Comparison of ENCODE assay signal across 10 mouse cellular contexts in genomic region chr12:113152991-113153525, GRCm38 (mm10). TPM values are rescaled to one million over a fixed set of nuclear protein-coding genes. Genes with fewer than 3 reads are reported as not detected.
DNase-seq lines count a peak whose midpoint lies in the region; ATAC-seq and TF ChIP-seq lines count a peak whose summit lies in the region.
"Had no signal": no experiment of that assay in that cellular context is flagged by ENCODE, and none has a peak within 500 bp of the region (broad histone marks: within the 10 kb centered on the region; RNA-seq: fewer than 3 reads in every experiment).

No protein-coding gene starts in this region.

- H3K27me3 ChIP-seq in heart, adult 2 months (ENCODE audit: control insufficient read depth, insufficient read depth, low read length): no peaks in the 10 kb centered on the region
- H3K27me3 ChIP-seq in lung, postnatal 0 days (replicated peaks; ENCODE audit: insufficient read depth, low read length): no peaks in the 10 kb centered on the region
- no peaks in the 10 kb centered on the region for H3K27me3 ChIP-seq in heart, postnatal 0 days (ENCODE audit: control insufficient read depth, insufficient read depth, low read length)
- H3K27me3 ChIP-seq in stomach, embryonic 14.5 days (ENCODE audit: control insufficient read depth, insufficient read depth, low read length): 0 out of 2 replicates have a peak, but pooled peaks cover 3% of the 10 kb centered on the region

- H3K9ac ChIP-seq in heart, adult 2 months (ENCODE audit: low read depth, low read length): no peak overlapping the region
- H3K9ac ChIP-seq in lung, postnatal 0 days (replicated peaks; ENCODE audit: low read depth): no peak overlapping the region
- no peak overlapping the region; the same call in 1 of the 2 replicates for H3K9ac ChIP-seq in heart, postnatal 0 days (replicated peaks; ENCODE audit: low read depth, low read length)
- no peak overlapping the region for H3K9ac ChIP-seq in stomach, embryonic 14.5 days (replicated peaks; ENCODE audit: low read depth, low read length)
- H3K9ac ChIP-seq: forebrain, embryonic 15.5 days had no signal

- H3K79me2 ChIP-seq in heart, adult 2 months (replicated peaks; ENCODE audit: control insufficient read depth, insufficient read depth, low read length): no peaks in the 10 kb centered on the region; the same call in 1 of the 2 replicates

- H3K4me3 ChIP-seq in heart, adult 2 months: peak overlapping the region; percentile 52
- no peak overlapping the region for H3K4me3 ChIP-seq in lung, postnatal 0 days (ENCODE audit: low read depth, low read length)
- peak overlapping the region; percentile 63 for H3K4me3 ChIP-seq in heart, postnatal 0 days (ENCODE audit: low read depth, low read length)
- H3K4me3 ChIP-seq in stomach, embryonic 14.5 days (ENCODE audit: low read depth, low read length): no peak overlapping the region

- H3K4me2 ChIP-seq in lung, postnatal 0 days (replicated peaks; ENCODE audit: low read depth, low read length): 0 out of 2 replicates have a peak overlapping the region, but pooled peaks have one; percentile 79
- H3K4me2 ChIP-seq in heart, postnatal 0 days (ENCODE audit: low read depth, low read length): peak overlapping the region; percentile 83
- 0 out of 2 replicates have a peak overlapping the region, but pooled peaks have one; percentile 79 for H3K4me2 ChIP-seq in stomach, embryonic 14.5 days (replicated peaks; ENCODE audit: low read depth, low read length)

- peak overlapping the region; percentile 87 for H3K27ac ChIP-seq in heart, adult 2 months
- no peak overlapping the region for H3K27ac ChIP-seq in lung, postnatal 0 days (ENCODE audit: low read length)
- no peak overlapping the region for H3K27ac ChIP-seq in heart, postnatal 0 days (ENCODE audit: low read depth)
- H3K27ac ChIP-seq in stomach, embryonic 14.5 days (ENCODE audit: low read length): no peak overlapping the region
- H3K27ac ChIP-seq: forebrain, embryonic 15.5 days had no signal

- peaks cover 25% of the 10 kb centered on the region for H3K4me1 ChIP-seq in heart, adult 2 months (ENCODE audit: control insufficient read depth, insufficient read depth, low read length)
- H3K4me1 ChIP-seq in lung, postnatal 0 days (ENCODE audit: insufficient read depth, low read depth, low read length): peaks cover 26% of the 10 kb centered on the region
- H3K4me1 ChIP-seq in heart, postnatal 0 days (ENCODE audit: control insufficient read depth, insufficient read depth): peaks cover 48% of the 10 kb centered on the region
- H3K4me1 ChIP-seq in stomach, embryonic 14.5 days (ENCODE audit: control insufficient read depth, insufficient read depth, low read length): peaks cover 17% of the 10 kb centered on the region

- DNase-seq in heart, adult 2 months: no peak
- DNase-seq in heart, postnatal 14 days: no peak
- no peak for DNase-seq in lung, postnatal 0 days (ENCODE audit: low spot score)
- DNase-seq in lung, postnatal 10 days: no peak
- DNase-seq in heart, postnatal 0 days (ENCODE audit: low spot score): no peak
- DNase-seq in gastrocnemius, postnatal 36 days: no peak
- no peak for DNase-seq in layer of hippocampus, adult 18-20 months (ENCODE audit: low spot score in 2 of 2)

- H3K36me3 ChIP-seq in heart, adult 2 months (ENCODE audit: control insufficient read depth, insufficient read depth, low read length): no peaks in the 10 kb centered on the region
- H3K36me3 ChIP-seq in lung, postnatal 0 days (ENCODE audit: insufficient read depth, low read length): no peaks in the 10 kb centered on the region
- peaks cover 8% of the 10 kb centered on the region; the same call in 1 of the 2 replicates for H3K36me3 ChIP-seq in heart, postnatal 0 days (replicated peaks; ENCODE audit: control insufficient read depth, insufficient read depth, low read length)
- H3K36me3 ChIP-seq in stomach, embryonic 14.5 days (ENCODE audit: control insufficient read depth, insufficient read depth, low read length): no peaks in the 10 kb centered on the region
- H3K36me3 ChIP-seq: forebrain, embryonic 15.5 days had no signal

- intact Hi-C loops in heart, adult 2 months (cut with DNase I): loop anchor here (5.0 kb wide), 1 partner anchor 326 kb away; the partner anchor contains the start of gene Cdca4
- intact Hi-C loops in heart, postnatal 14 days (cut with DNase I): no loop called here
- intact Hi-C loops in gastrocnemius, postnatal 36 days (cut with DNase I): loop anchor here (5.0 kb wide), 1 partner anchor 151 kb away; the partner anchor contains the start of gene Brf1

- 70% methylated on average over 6 of the region's 6 CpGs for WGBS in heart, adult 2 months
- 80% methylated on average over 6 of the region's 6 CpGs for WGBS in lung, postnatal 0 days
- 75% methylated on average over 6 of the region's 6 CpGs for WGBS in heart, postnatal 0 days
- WGBS in stomach, embryonic 14.5 days: 82% methylated on average over 6 of the region's 6 CpGs

- TF ChIP-seq EP300 in heart, adult 2 months (IDR thresholded peaks at IDR 0.05; ENCODE audit: insufficient read depth, low read depth, low read length): no peak
- no peak for TF ChIP-seq EP300 in lung, postnatal 0 days (IDR thresholded peaks at IDR 0.05)
- no peak for TF ChIP-seq EP300 in heart, postnatal 0 days (IDR thresholded peaks at IDR 0.05; ENCODE audit: low read depth)

- no peaks in the 10 kb centered on the region for H3K9me3 ChIP-seq in lung, postnatal 0 days (ENCODE audit: low read length)
- no peaks in the 10 kb centered on the region for H3K9me3 ChIP-seq in heart, postnatal 0 days (replicated peaks; ENCODE audit: control insufficient read depth, low read length)
- H3K9me3 ChIP-seq in stomach, embryonic 14.5 days (ENCODE audit: control insufficient read depth, low read depth, low read length): no peaks in the 10 kb centered on the region
- H3K9me3 ChIP-seq: forebrain, embryonic 15.5 days had no signal

- TF ChIP-seq CTCF in heart, adult 2 months (IDR thresholded peaks at IDR 0.05): no peak
- no peak for TF ChIP-seq CTCF in lung, postnatal 0 days (IDR thresholded peaks at IDR 0.05)
- 0 out of 2 replicates have a peak, but pooled peaks have one; percentile 3 for TF ChIP-seq CTCF in heart, postnatal 0 days (IDR thresholded peaks at IDR 0.05; ENCODE audit: low read depth)

- no peak for TF ChIP-seq POLR2A in heart, adult 2 months (IDR thresholded peaks at IDR 0.05; ENCODE audit: insufficient read depth, low read depth, low read length)

- ATAC-seq in lung, postnatal 0 days: no peak
- ATAC-seq in heart, postnatal 0 days (ENCODE audit: insufficient read depth, low read depth): no peak
- ATAC-seq in stomach, embryonic 14.5 days (ENCODE audit: insufficient number of reproducible peaks, insufficient read depth, low FRiP score, low read depth): no peak
- ATAC-seq: forebrain, embryonic 15.5 days had no signal

RNA-seq across cellular contexts. Expression of gene Tedc1, which starts 3.2 kb away (rescaled TPM):
- total RNA-seq in heart, adult 2 months (2021): under 1 TPM; 0.34 to 0.52 TPM
- 0.45 and 0.67 TPM in 2 replicates for polyA plus RNA-seq in heart, adult 2 months (2012; rRNA removed)
- total RNA-seq in heart, postnatal 14 days (2021): 1 to 10 TPM; 1.1 to 2.1 TPM
- 2.5 and 2.6 TPM in 2 replicates for polyA plus RNA-seq in lung, postnatal 0 days (2015; fragmentation: Nextera tagmentation; extraction: Ambion mirVana)
- 6.7 and 16.5 TPM in 2 replicates for total RNA-seq in heart, postnatal 0 days (2014; rRNA removed; ENCODE audit: low replicate concordance)
- polyA plus RNA-seq in heart, postnatal 0 days (2015; fragmentation: Nextera tagmentation; extraction: Ambion mirVana): 4.5 and 4.9 TPM in 2 replicates
- 29.2 and 34.7 TPM in 2 replicates for polyA plus RNA-seq in stomach, embryonic 14.5 days (2014; fragmentation: Nextera tagmentation; extraction: Ambion mirVana)
- total RNA-seq in gastrocnemius, postnatal 36 days (2021): under 1 TPM; 0.56 to 0.67 TPM
- total RNA-seq in layer of hippocampus, adult 18-20 months (2021): under 1 TPM; 0.91 to 0.97 TPM

RNA-seq across cellular contexts. Expression of gene Crip1, which starts 6.9 kb away (rescaled TPM):
- total RNA-seq in heart, adult 2 months (2021): 100 to 1,000 TPM; 194 to 200 TPM
- polyA plus RNA-seq in heart, adult 2 months (2012; rRNA removed): 429 and 531 TPM in 2 replicates
- total RNA-seq in heart, postnatal 14 days (2021): 100 to 1,000 TPM; 198 to 224 TPM
- 1,321 and 1,744 TPM in 2 replicates for polyA plus RNA-seq in lung, postnatal 0 days (2015; fragmentation: Nextera tagmentation; extraction: Ambion mirVana)
- total RNA-seq in heart, postnatal 0 days (2014; rRNA removed; ENCODE audit: low replicate concordance): 286 and 487 TPM in 2 replicates
- polyA plus RNA-seq in heart, postnatal 0 days (2015; fragmentation: Nextera tagmentation; extraction: Ambion mirVana): 831 and 871 TPM in 2 replicates
- 233 and 261 TPM in 2 replicates for polyA plus RNA-seq in stomach, embryonic 14.5 days (2014; fragmentation: Nextera tagmentation; extraction: Ambion mirVana)
- total RNA-seq in gastrocnemius, postnatal 36 days (2021): 10 to 100 TPM; 73.5 to 88.6 TPM
- total RNA-seq in layer of hippocampus, adult 18-20 months (2021): 10 to 100 TPM in 1 of 2 experiments, 1 to 10 TPM in 1; 9.5 to 10.3 TPM

RNA-seq across cellular contexts. Expression of gene Crip2, which starts 13.0 kb away (rescaled TPM):
- total RNA-seq in heart, adult 2 months (2021): 1,000 to 10,000 TPM; 1,390 to 1,660 TPM
- polyA plus RNA-seq in heart, adult 2 months (2012; rRNA removed): 3,159 and 3,188 TPM in 2 replicates
- 1,000 to 10,000 TPM; 1,350 to 1,351 TPM for total RNA-seq in heart, postnatal 14 days (2021)
- polyA plus RNA-seq in lung, postnatal 0 days (2015; fragmentation: Nextera tagmentation; extraction: Ambion mirVana): 1,357 and 1,498 TPM in 2 replicates
- total RNA-seq in heart, postnatal 0 days (2014; rRNA removed; ENCODE audit: low replicate concordance): 1,394 and 1,556 TPM in 2 replicates
- 2,321 and 2,395 TPM in 2 replicates for polyA plus RNA-seq in heart, postnatal 0 days (2015; fragmentation: Nextera tagmentation; extraction: Ambion mirVana)
- 118 and 124 TPM in 2 replicates for polyA plus RNA-seq in stomach, embryonic 14.5 days (2014; fragmentation: Nextera tagmentation; extraction: Ambion mirVana)
- 10 to 100 TPM; 30.9 to 39.3 TPM for total RNA-seq in gastrocnemius, postnatal 36 days (2021)
- total RNA-seq in layer of hippocampus, adult 18-20 months (2021): 100 to 1,000 TPM in 1 of 2 experiments, 10 to 100 TPM in 1; 91.2 to 107 TPM

RNA-seq across cellular contexts. Expression of gene Tmem121, which starts 32.7 kb away (rescaled TPM):
- under 1 TPM in 1 of 2 experiments, not detected in 1; 0.18 TPM for total RNA-seq in heart, adult 2 months (2021)
- 0.41 TPM in 1 of 2 replicates, not detected in the other for polyA plus RNA-seq in heart, adult 2 months (2012; rRNA removed)
- under 1 TPM; 0.29 to 0.59 TPM for total RNA-seq in heart, postnatal 14 days (2021)
- polyA plus RNA-seq in lung, postnatal 0 days (2015; fragmentation: Nextera tagmentation; extraction: Ambion mirVana): 1.2 TPM in 2 replicates
- total RNA-seq in heart, postnatal 0 days (2014; rRNA removed; ENCODE audit: low replicate concordance): 0.97 and 4.8 TPM in 2 replicates
- 1.2 TPM in 2 replicates for polyA plus RNA-seq in heart, postnatal 0 days (2015; fragmentation: Nextera tagmentation; extraction: Ambion mirVana)
- 6.3 and 7.2 TPM in 2 replicates for polyA plus RNA-seq in stomach, embryonic 14.5 days (2014; fragmentation: Nextera tagmentation; extraction: Ambion mirVana)
- under 1 TPM; 0.15 TPM for total RNA-seq in gastrocnemius, postnatal 36 days (2021)
- total RNA-seq in layer of hippocampus, adult 18-20 months (2021): 10 to 100 TPM; 19.4 to 25.4 TPM
- total RNA-seq: common myeloid progenitor, adult 5-6 weeks had no signal

RNA-seq across cellular contexts. Expression of gene Mta1, which starts 55.0 kb away (rescaled TPM):
- total RNA-seq in heart, adult 2 months (2021): 10 to 100 TPM; 44.8 to 54.8 TPM
- polyA plus RNA-seq in heart, adult 2 months (2012; rRNA removed): 35.4 and 42.4 TPM in 2 replicates
- 10 to 100 TPM; 45.1 to 46.8 TPM for total RNA-seq in heart, postnatal 14 days (2021)
- 10.5 and 12.2 TPM in 2 replicates for polyA plus RNA-seq in lung, postnatal 0 days (2015; fragmentation: Nextera tagmentation; extraction: Ambion mirVana)
- 26.3 and 32.0 TPM in 2 replicates for total RNA-seq in heart, postnatal 0 days (2014; rRNA removed; ENCODE audit: low replicate concordance)
- polyA plus RNA-seq in heart, postnatal 0 days (2015; fragmentation: Nextera tagmentation; extraction: Ambion mirVana): 10.9 and 11.8 TPM in 2 replicates
- 18.7 and 21.8 TPM in 2 replicates for polyA plus RNA-seq in stomach, embryonic 14.5 days (2014; fragmentation: Nextera tagmentation; extraction: Ambion mirVana)
- total RNA-seq in gastrocnemius, postnatal 36 days (2021): 10 to 100 TPM; 32.3 to 36.1 TPM
- total RNA-seq in layer of hippocampus, adult 18-20 months (2021): 10 to 100 TPM; 69.6 to 75.6 TPM

Comparison
In these comparisons a context has a peak if more than half of its experiments do, and no peak if none do; other contexts are left out.
1. H3K4me3 ChIP-seq: peak in heart, adult 2 months (single experiment) and heart, postnatal 0 days (single experiment); none in lung, postnatal 0 days (single experiment) and stomach, embryonic 14.5 days (single experiment).
2. RNA of gene Crip1, which starts 6.9 kb away (total RNA-seq): 286 to 487 TPM in heart, postnatal 0 days, 198 to 224 TPM in heart, postnatal 14 days, 194 to 200 TPM in heart, adult 2 months and 73.5 to 88.6 TPM in gastrocnemius, postnatal 36 days; 9.5 to 10.3 TPM in layer of hippocampus, adult 18-20 months; every median in the first group is over 4 times any median in the second.
3. RNA of gene Crip2, which starts 13.0 kb away (total RNA-seq): 1,390 to 1,660 TPM in heart, adult 2 months, 1,394 to 1,556 TPM in heart, postnatal 0 days and 1,350 to 1,351 TPM in heart, postnatal 14 days; 91.2 to 107 TPM in layer of hippocampus, adult 18-20 months and 30.9 to 39.3 TPM in gastrocnemius, postnatal 36 days; every median in the first group is over 10 times any median in the second.
4. Peak in every context shown above with its lines, with median percentiles within 50 percentile points of each other: H3K4me2 ChIP-seq.